Mouse (Mus musculus): ENCODE data around the gene Lcmt2. TPM values are rescaled to one million over a fixed set of nuclear protein-coding genes. Genes with fewer than 3 reads are reported as not detected.
A peak's percentile ranks its signal among the peaks of the same experiment; 100 is the strongest.

Lcmt2 gene
- 17.3 and 17.5 TPM in 2 replicates for polyA plus RNA-seq (2015; fragmentation: Nextera tagmentation; extraction: Ambion mirVana)

- Histone ChIP-seq H3K4me3 (peak within 1 kb of the TSS; percentile 67), H3K27me3 (no peaks in the 10 kb centered on the region), H3K4me1 (replicated peaks) (peaks cover 33% of the 10 kb centered on the region), H3K4me2 (peak within 1 kb of the TSS; percentile 94), H3K9ac (peak within 1 kb of the TSS; percentile 90), H3K27ac (peak within 1 kb of the TSS; percentile 99), H3K9me3 (replicated peaks) (no peaks in the 10 kb centered on the region), H3K36me3 (peaks cover 19% of the 10 kb centered on the region)
- under 1% methylated on average over 87 of the region's 87 CpGs for WGBS
- ATAC-seq (replicated peaks; ENCODE audit: insufficient number of reproducible peaks, insufficient read depth, low FRiP score, low read depth) = peak; percentile 92
Measured at GRCm38 (mm10) chr2:121140018-121140882, at the start of gene Lcmt2, which contains the start of gene Adal. TSS of gene Lcmt2 (minus strand) at chr2:121140653. TSS of gene Adal (plus strand) at chr2:121140428.

DNA sequence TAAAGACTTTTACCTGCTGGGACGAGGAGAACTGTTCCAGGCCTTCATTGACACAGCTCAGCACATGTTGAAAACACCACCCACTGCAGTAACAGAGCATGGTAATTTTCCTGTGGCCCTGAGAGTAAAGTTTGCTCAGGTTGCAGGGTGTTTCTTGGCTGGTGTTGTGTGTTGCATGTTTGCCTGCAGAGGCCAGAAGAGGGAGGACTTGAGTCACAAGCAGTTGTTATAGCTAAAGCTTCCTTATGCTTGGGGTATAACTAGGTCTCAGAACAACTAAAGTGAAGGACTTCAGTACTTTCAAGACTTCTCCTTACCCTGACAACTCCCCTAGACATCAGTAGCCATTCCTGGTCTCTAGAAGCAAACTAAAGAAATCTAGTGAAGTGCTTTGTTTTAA lies 48.1 kb upstream of the Lcmt2 start:
- Histone ChIP-seq H3K4me2 (no peak overlapping the region), H3K4me1 (replicated peaks) (0 out of 2 replicates have a peak, but pooled peaks cover 1% of the 10 kb centered on the region), H3K36me3 (peaks cover 87% of the 10 kb centered on the region), H3K27ac (no peak overlapping the region), H3K4me3 (no peak overlapping the region), H3K9ac (no peak overlapping the region), H3K27me3 (no peaks in the 10 kb centered on the region), H3K9me3 (replicated peaks) (no peaks in the 10 kb centered on the region)
- ATAC-seq (replicated peaks; ENCODE audit: insufficient number of reproducible peaks, insufficient read depth, low FRiP score, low read depth) = no peak
- 71% methylated on average over 1 of the region's 1 CpGs for WGBS

- no peaks in the 10 kb centered on the region for H3K9me3 ChIP-seq (replicated peaks)
- ATAC-seq (replicated peaks; ENCODE audit: insufficient number of reproducible peaks, insufficient read depth, low FRiP score, low read depth) = no peak
- no peak overlapping the region for H3K4me3 ChIP-seq
- no peak overlapping the region for H3K27ac ChIP-seq
- WGBS = 91% methylated on average over 7 of the region's 7 CpGs
- no peaks in the 10 kb centered on the region for H3K4me1 ChIP-seq (replicated peaks)
- no peaks in the 10 kb centered on the region for H3K27me3 ChIP-seq
- H3K9ac ChIP-seq = no peak overlapping the region
- H3K4me2 ChIP-seq = no peak overlapping the region
- peaks cover 55% of the 10 kb centered on the region for H3K36me3 ChIP-seq
Measured at GRCm38 (mm10) chr2:121184142-121184541, 43.7 kb upstream of the Lcmt2 start.

DNA sequence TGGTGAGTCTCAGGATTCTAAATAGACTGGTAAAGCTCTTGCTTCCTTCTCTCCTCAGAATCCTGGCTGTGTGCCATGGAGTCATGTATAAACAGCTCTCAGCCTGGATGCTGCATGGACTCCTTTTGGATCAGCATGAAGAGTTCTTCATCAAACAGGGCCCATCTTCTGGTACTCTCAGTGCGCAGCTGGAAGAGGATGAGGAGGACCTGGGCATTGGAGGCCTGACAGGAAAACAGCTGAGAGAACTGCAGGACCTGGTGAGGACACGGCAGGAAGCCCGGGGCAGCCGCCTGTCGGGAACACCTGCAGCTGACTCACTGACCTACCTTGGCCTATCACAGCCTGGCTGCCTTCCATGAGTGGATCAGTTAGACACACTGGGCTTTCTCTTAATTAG lies 43.0 kb upstream of the Lcmt2 start:
- no peaks in the 10 kb centered on the region for H3K4me1 ChIP-seq (replicated peaks)
- H3K36me3 ChIP-seq = peaks cover 55% of the 10 kb centered on the region
- WGBS = 72% methylated on average over 5 of the region's 5 CpGs
- H3K27ac ChIP-seq = no peak overlapping the region
- H3K4me2 ChIP-seq = no peak overlapping the region
- no peak for ATAC-seq (replicated peaks; ENCODE audit: insufficient number of reproducible peaks, insufficient read depth, low FRiP score, low read depth)
- H3K27me3 ChIP-seq = no peaks in the 10 kb centered on the region
- no peaks in the 10 kb centered on the region for H3K9me3 ChIP-seq (replicated peaks)
- H3K9ac ChIP-seq = no peak overlapping the region
- no peak overlapping the region for H3K4me3 ChIP-seq

- Histone ChIP-seq H3K27ac (no peak overlapping the region), H3K4me2 (no peak overlapping the region), H3K9ac (no peak overlapping the region), H3K27me3 (no peaks in the 10 kb centered on the region), H3K36me3 (peaks cover 49% of the 10 kb centered on the region), H3K4me3 (no peak overlapping the region), H3K4me1 (replicated peaks) (no peaks in the 10 kb centered on the region), H3K9me3 (replicated peaks) (no peaks in the 10 kb centered on the region)
- 97% methylated on average over 3 of the region's 3 CpGs for WGBS
- ATAC-seq (replicated peaks; ENCODE audit: insufficient number of reproducible peaks, insufficient read depth, low FRiP score, low read depth) = no peak
Measured at GRCm38 (mm10) chr2:121178828-121179479, 38.5 kb upstream of the Lcmt2 start.

- Histone ChIP-seq H3K4me1 (replicated peaks) (peaks cover 18% of the 10 kb centered on the region), H3K27me3 (no peaks in the 10 kb centered on the region), H3K9ac (peak within 1 kb of the TSS; percentile 79), H3K27ac (peak within 1 kb of the TSS; percentile 88), H3K4me3 (peak within 1 kb of the TSS; percentile 91), H3K36me3 (peaks cover 25% of the 10 kb centered on the region), H3K4me2 (peak within 1 kb of the TSS; percentile 73), H3K9me3 (replicated peaks) (no peaks in the 10 kb centered on the region)
- under 1% methylated on average over 63 of the region's 66 CpGs for WGBS
- peak; percentile 95 for ATAC-seq (replicated peaks; ENCODE audit: insufficient number of reproducible peaks, insufficient read depth, low FRiP score, low read depth)
Measured at GRCm38 (mm10) chr2:121170980-121171742, 30.7 kb upstream of the Lcmt2 start, which contains the start of gene Zscan29. TSS of gene Zscan29 (minus strand) at chr2:121171125.

DNA sequence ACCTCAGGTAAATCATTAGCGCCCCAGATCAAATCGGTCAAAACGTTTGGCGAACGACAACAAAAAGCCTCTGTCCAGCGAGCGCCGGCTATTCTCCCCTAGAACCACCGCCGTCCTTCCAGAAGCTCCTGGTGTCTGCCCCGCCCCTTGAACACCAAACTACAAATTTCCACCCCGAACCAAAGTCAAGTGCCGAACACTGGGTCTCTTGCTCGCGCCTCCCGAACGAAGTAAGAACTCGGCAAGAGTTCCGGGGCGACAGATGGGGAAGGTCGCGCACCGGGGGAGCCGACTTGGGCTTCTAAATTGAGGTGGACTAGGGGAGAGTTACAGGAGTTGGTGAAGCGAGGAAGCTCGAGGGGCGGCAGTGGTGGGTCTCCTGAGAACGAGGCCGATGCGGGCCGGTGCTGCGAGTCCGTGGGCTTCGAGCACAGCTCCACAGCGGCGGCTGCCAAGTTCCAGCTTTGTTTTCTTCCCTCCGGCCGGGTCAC lies 30.1 kb upstream of the Lcmt2 start, which contains the start of gene Tubgcp4:
Gene Tubgcp4, plus strand, starts transcription at position 174 of the 491 bp plus-strand sequence.
- WGBS = under 1% methylated on average over 37 of the region's 38 CpGs
- peak within 1 kb of the TSS; percentile 79 for H3K9ac ChIP-seq
- peaks cover 18% of the 10 kb centered on the region for H3K4me1 ChIP-seq (replicated peaks)
- H3K4me3 ChIP-seq = peak within 1 kb of the TSS; percentile 91
- H3K36me3 ChIP-seq = peaks cover 27% of the 10 kb centered on the region
- H3K27ac ChIP-seq = peak within 1 kb of the TSS; percentile 88
- H3K27me3 ChIP-seq = no peaks in the 10 kb centered on the region
- ATAC-seq (replicated peaks; ENCODE audit: insufficient number of reproducible peaks, insufficient read depth, low FRiP score, low read depth) = peak; percentile 16; the same call in 1 of the 2 replicates
- H3K9me3 ChIP-seq (replicated peaks) = no peaks in the 10 kb centered on the region
- H3K4me2 ChIP-seq = peak within 1 kb of the TSS; percentile 73

DNA sequence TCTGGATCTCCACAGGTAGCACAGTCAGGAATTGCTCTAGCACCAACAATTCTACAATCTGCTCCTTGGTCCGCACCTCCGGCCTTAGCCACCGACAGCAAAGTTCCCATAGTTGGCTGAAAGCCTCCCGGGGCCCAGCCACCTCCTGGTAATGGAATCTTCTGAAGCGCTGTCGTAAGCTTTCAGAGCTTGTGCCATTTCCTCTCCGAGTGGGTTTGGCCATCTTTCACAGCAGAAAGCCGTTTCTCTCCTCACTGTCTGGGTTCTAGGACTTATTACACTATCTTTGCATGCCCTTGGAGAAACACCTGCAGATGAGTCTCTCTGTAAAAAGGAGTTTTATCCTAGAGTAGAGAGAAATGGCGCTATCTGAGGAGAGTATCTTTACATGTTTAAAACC lies 29.4 kb upstream of the Lcmt2 start:
- Histone ChIP-seq H3K9ac (peak overlapping the region; percentile 79), H3K9me3 (replicated peaks) (no peaks in the 10 kb centered on the region), H3K36me3 (peaks cover 24% of the 10 kb centered on the region), H3K27ac (peak overlapping the region; percentile 88), H3K4me2 (peak overlapping the region; percentile 73), H3K27me3 (no peaks in the 10 kb centered on the region), H3K4me3 (peak overlapping the region; percentile 91), H3K4me1 (replicated peaks) (peaks cover 18% of the 10 kb centered on the region)
- ATAC-seq (replicated peaks; ENCODE audit: insufficient number of reproducible peaks, insufficient read depth, low FRiP score, low read depth) = no peak
- 3% methylated on average over 9 of the region's 9 CpGs for WGBS

DNA sequence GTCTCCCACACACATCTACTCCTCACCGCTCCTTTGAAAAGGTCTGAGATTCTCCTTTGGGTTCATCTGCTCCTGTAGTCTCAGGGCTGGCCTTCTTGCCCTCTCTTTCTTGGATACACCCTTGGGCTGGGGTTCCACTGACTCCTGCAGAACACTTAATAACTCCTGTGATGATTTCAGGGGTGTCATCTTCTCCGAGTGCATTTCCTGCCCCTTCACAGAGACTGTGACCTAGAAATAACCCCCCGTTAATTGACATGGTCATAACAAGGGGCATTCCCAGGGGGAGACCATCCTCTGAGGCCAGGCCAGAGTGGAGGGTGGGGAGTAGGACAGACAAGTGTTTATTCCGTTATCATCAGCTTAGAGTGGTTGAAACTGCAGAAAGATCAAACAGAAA lies 28.7 kb upstream of the Lcmt2 start:
- H3K36me3 ChIP-seq = peaks cover 17% of the 10 kb centered on the region
- peaks cover 18% of the 10 kb centered on the region for H3K4me1 ChIP-seq (replicated peaks)
- H3K27ac ChIP-seq = no peak overlapping the region
- H3K27me3 ChIP-seq = no peaks in the 10 kb centered on the region
- H3K9me3 ChIP-seq (replicated peaks) = no peaks in the 10 kb centered on the region
- WGBS = 41% methylated on average over 4 of the region's 4 CpGs
- peak overlapping the region; percentile 91 for H3K4me3 ChIP-seq
- H3K9ac ChIP-seq = peak overlapping the region; percentile 79; the same call in 1 of the 2 replicates
- peak overlapping the region; percentile 73 for H3K4me2 ChIP-seq
- no peak for ATAC-seq (replicated peaks; ENCODE audit: insufficient number of reproducible peaks, insufficient read depth, low FRiP score, low read depth)

DNA sequence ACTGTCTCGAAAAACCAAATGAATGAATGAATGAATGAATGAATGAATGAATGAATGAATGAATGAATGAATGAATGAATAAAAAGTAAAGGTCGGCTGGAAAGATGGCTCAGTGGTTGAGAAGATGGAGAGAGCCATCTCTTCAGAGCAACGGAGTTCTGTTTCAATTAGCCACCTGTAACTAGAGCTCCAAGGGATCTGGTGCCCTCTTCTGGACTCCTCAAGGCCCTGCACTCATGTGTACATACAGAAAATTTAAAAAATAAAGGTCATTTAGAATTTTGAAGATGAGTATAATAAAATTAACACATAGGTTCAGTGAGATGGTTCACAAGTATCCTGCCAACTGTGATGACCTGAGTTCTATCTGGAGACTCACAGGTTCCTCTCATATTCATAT lies 12.6 kb upstream of the Lcmt2 start:
- no peaks in the 10 kb centered on the region for H3K27me3 ChIP-seq
- H3K36me3 ChIP-seq = peaks cover 32% of the 10 kb centered on the region
- WGBS = 86% methylated on average over 3 of the region's 3 CpGs
- no peak overlapping the region for H3K4me3 ChIP-seq
- H3K27ac ChIP-seq = no peak overlapping the region
- no peak for ATAC-seq (replicated peaks; ENCODE audit: insufficient number of reproducible peaks, insufficient read depth, low FRiP score, low read depth)
- H3K4me2 ChIP-seq = no peak overlapping the region
- no peak overlapping the region for H3K9ac ChIP-seq
- H3K9me3 ChIP-seq (replicated peaks) = no peaks in the 10 kb centered on the region
- H3K4me1 ChIP-seq (replicated peaks) = no peaks in the 10 kb centered on the region

GRCm38 (mm10) chr2:121149679-121150078 lies 9.2 kb upstream of the Lcmt2 start:
- Histone ChIP-seq H3K4me1 (replicated peaks) (no peaks in the 10 kb centered on the region), H3K27ac (no peak overlapping the region), H3K4me2 (no peak overlapping the region), H3K36me3 (peaks cover 32% of the 10 kb centered on the region), H3K9ac (no peak overlapping the region), H3K4me3 (no peak overlapping the region), H3K27me3 (no peaks in the 10 kb centered on the region), H3K9me3 (replicated peaks) (no peaks in the 10 kb centered on the region)
- ATAC-seq (replicated peaks; ENCODE audit: insufficient number of reproducible peaks, insufficient read depth, low FRiP score, low read depth) = no peak
- 78% methylated on average over 5 of the region's 5 CpGs for WGBS

All from heart, embryonic 15.5 days (tissue).